Mouse (Mus musculus) intestine, postnatal 0 days (tissue): ENCODE measurements around the gene Dlgap3. TPM values are rescaled to one million over a fixed set of nuclear protein-coding genes. Genes with fewer than 3 reads are reported as not detected.

Source experiments
- ATAC-seq: fragments of 200-750 bp; cut with Nextera tagmentation; 2 replicates; pipeline ENCODE4 v1.8.0; 2017; ENCODE audit warnings: mild to moderate bottlenecking, moderate TSS enrichment, moderate library complexity
- H3K27ac ChIP-seq: fragments of 300-500 bp; sonication (generic); 2 replicates; pipeline ENCODE4 v1.5.1; 2014; ENCODE audit warnings: mild to moderate bottlenecking, low read depth, low read length, moderate library complexity
- H3K27me3 ChIP-seq: fragments of 300-500 bp; sonication (generic); replicated peaks from 2 replicates; pipeline ENCODE4 v1.6.1; 2014; ENCODE audit warnings: low read length, mixed read lengths; ENCODE audit not compliant: control insufficient read depth, insufficient read depth
- H3K36me3 ChIP-seq: fragments of 300-500 bp; sonication (generic); 2 replicates; pipeline ENCODE4 v1.6.1; 2014; ENCODE audit warnings: mild to moderate bottlenecking, moderate library complexity; ENCODE audit not compliant: control insufficient read depth, insufficient read depth
- H3K4me1 ChIP-seq: fragments of 300-500 bp; sonication (generic); replicated peaks from 2 replicates; pipeline ENCODE4 v1.6.1; 2014; ENCODE audit warnings: antibody characterized with exemption, low read length, mixed read lengths; ENCODE audit not compliant: control insufficient read depth, insufficient read depth
- H3K4me2 ChIP-seq: fragments of 300-500 bp; sonication (generic); replicated peaks from 2 replicates; pipeline ENCODE4 v1.6.1; 2014; ENCODE audit warnings: low read depth, mild to moderate bottlenecking, moderate library complexity
- H3K4me3 ChIP-seq: fragments of 300-500 bp; sonication (generic); 2 replicates; pipeline ENCODE4 v1.5.1; 2014; ENCODE audit warnings: low read depth, low read length
- H3K9ac ChIP-seq: fragments of 300-500 bp; sonication (generic); 2 replicates; pipeline ENCODE4 v1.6.1; 2014; ENCODE audit warnings: mild to moderate bottlenecking, low read depth, low read length
- H3K9me3 ChIP-seq: fragments of 300-500 bp; sonication (generic); 2 replicates; pipeline ENCODE4 v1.6.1; 2016; ENCODE audit warnings: mixed run types; ENCODE audit not compliant: control insufficient read depth
- CTCF ChIP-seq: sonication (generic); IDR thresholded peaks from 2 replicates; pipeline ENCODE4 v1.5.1; 2016; ENCODE audit warnings: low read depth, mild to moderate bottlenecking, control low read depth, antibody characterized with exemption, moderate library complexity
- WGBS: fragments of 180-500 bp; shearing (Covaris S2); extraction: QIAGEN DNeasy Blood & Tissue Kit; methylation state at CpG from one replicate; pipeline ENCODE4 v1.1.7; 2014; 5-methylcytosine and 5-hydroxymethylcytosine counted together
- polyA plus RNA-seq: library from polyadenylated mRNA; unstranded; fragments of >200 nt; fragmentation: Nextera tagmentation; extraction: Ambion mirVana; gene quantifications from 2 replicates; pipeline ENCODE4 v1.2.1, GENCODE M21; 2015

Gene Dlgap3
- polyA plus RNA-seq, 1 experiment from 2014 or later, result 0.46 TPM

- no peak for TF ChIP-seq CTCF
Measured at GRCm38 (mm10) chr4:127216251-127216651, 47.2 kb downstream of the Dlgap3 start.

GRCm38 (mm10) chr4:127217048-127217447, 48.0 kb downstream of the Dlgap3 start:
- no peak for ATAC-seq
- H3K4me1 ChIP-seq, result no peaks in the 10 kb centered on the region
- no peaks in the 10 kb centered on the region for H3K9me3 ChIP-seq
- H3K27me3 ChIP-seq, result no peaks in the 10 kb centered on the region
- H3K27ac ChIP-seq, result no peak overlapping the region
- WGBS, result 70% methylated on average over 11 of the region's 11 CpGs
- H3K4me2 ChIP-seq, result no peak overlapping the region
- no peak for TF ChIP-seq CTCF
- H3K36me3 ChIP-seq, result no peaks in the 10 kb centered on the region
- no peak overlapping the region for H3K9ac ChIP-seq
- H3K4me3 ChIP-seq, result no peak overlapping the region

More at GRCm38 (mm10) chr4:127216251-127216651, 47.2 kb downstream of the Dlgap3 start:
- no peaks in the 10 kb centered on the region for H3K9me3 ChIP-seq
- H3K27ac ChIP-seq, result no peak overlapping the region
- no peaks in the 10 kb centered on the region for H3K4me1 ChIP-seq
- no peak overlapping the region for H3K9ac ChIP-seq
- H3K36me3 ChIP-seq, result no peaks in the 10 kb centered on the region
- no peak for ATAC-seq
- WGBS, result 75% methylated on average over 4 of the region's 4 CpGs
- H3K4me2 ChIP-seq, result no peak overlapping the region
- H3K4me3 ChIP-seq, result no peak overlapping the region
- no peaks in the 10 kb centered on the region for H3K27me3 ChIP-seq

- H3K9me3 ChIP-seq, result no peaks in the 10 kb centered on the region
- no peak for ATAC-seq
- no peak overlapping the region for H3K4me3 ChIP-seq
- no peak overlapping the region for H3K4me2 ChIP-seq
- H3K4me1 ChIP-seq, result no peaks in the 10 kb centered on the region
- TF ChIP-seq CTCF, result no peak
- peaks cover 6% of the 10 kb centered on the region; the same call in 1 of the 2 replicates for H3K27me3 ChIP-seq
- H3K36me3 ChIP-seq, result no peaks in the 10 kb centered on the region
- H3K27ac ChIP-seq, result no peak overlapping the region
- no peak overlapping the region for H3K9ac ChIP-seq
- 32% methylated on average over 10 of the region's 10 CpGs for WGBS
Measured at GRCm38 (mm10) chr4:127223291-127223690, 54.3 kb downstream of the Dlgap3 start.

GRCm38 (mm10) chr4:127223755-127224154, 54.8 kb downstream of the Dlgap3 start:
- H3K4me2 ChIP-seq, result no peak overlapping the region
- no peaks in the 10 kb centered on the region for H3K9me3 ChIP-seq
- no peak overlapping the region for H3K27ac ChIP-seq
- no peak for ATAC-seq
- H3K4me1 ChIP-seq, result no peaks in the 10 kb centered on the region
- 65% methylated on average over 4 of the region's 4 CpGs for WGBS
- no peak for TF ChIP-seq CTCF
- peaks cover 6% of the 10 kb centered on the region; the same call in 1 of the 2 replicates for H3K27me3 ChIP-seq
- H3K4me3 ChIP-seq, result no peak overlapping the region
- H3K9ac ChIP-seq, result no peak overlapping the region
- H3K36me3 ChIP-seq, result no peaks in the 10 kb centered on the region

- H3K4me2 ChIP-seq, result no peak overlapping the region
- ATAC-seq, result no peak
- no peak for TF ChIP-seq CTCF
Measured at GRCm38 (mm10) chr4:127224444-127225100, 55.6 kb downstream of the Dlgap3 start.

GRCm38 (mm10) chr4:127226067-127226466, 57.1 kb downstream of the Dlgap3 start:
- Histone ChIP-seq H3K9me3 (no peaks in the 10 kb centered on the region), H3K4me2 (no peak overlapping the region), H3K27me3 (peaks cover 6% of the 10 kb centered on the region; the same call in 1 of the 2 replicates), H3K36me3 (no peaks in the 10 kb centered on the region), H3K4me1 (no peaks in the 10 kb centered on the region), H3K27ac (no peak overlapping the region), H3K9ac (no peak overlapping the region), H3K4me3 (no peak overlapping the region)
- no peak for TF ChIP-seq CTCF
- WGBS, result 61% methylated on average over 4 of the region's 4 CpGs
- no peak for ATAC-seq

More at GRCm38 (mm10) chr4:127224444-127225100, 55.6 kb downstream of the Dlgap3 start:
- Histone ChIP-seq H3K9ac (no peak overlapping the region), H3K4me3 (no peak overlapping the region), H3K27me3 (peaks cover 6% of the 10 kb centered on the region; the same call in 1 of the 2 replicates), H3K4me1 (no peaks in the 10 kb centered on the region), H3K36me3 (no peaks in the 10 kb centered on the region), H3K27ac (no peak overlapping the region), H3K9me3 (no peaks in the 10 kb centered on the region)
- WGBS, result 24% methylated on average over 19 of the region's 19 CpGs
